Mouse (Mus musculus): Measurements from ENCODE around the gene Ugt2a3. TPM values are rescaled to one million over a fixed set of nuclear protein-coding genes. Genes with fewer than 3 reads are reported as not detected.

The Ugt2a3 gene
- not detected in 2 replicates for polyA plus RNA-seq (2012; rRNA removed)

DNA sequence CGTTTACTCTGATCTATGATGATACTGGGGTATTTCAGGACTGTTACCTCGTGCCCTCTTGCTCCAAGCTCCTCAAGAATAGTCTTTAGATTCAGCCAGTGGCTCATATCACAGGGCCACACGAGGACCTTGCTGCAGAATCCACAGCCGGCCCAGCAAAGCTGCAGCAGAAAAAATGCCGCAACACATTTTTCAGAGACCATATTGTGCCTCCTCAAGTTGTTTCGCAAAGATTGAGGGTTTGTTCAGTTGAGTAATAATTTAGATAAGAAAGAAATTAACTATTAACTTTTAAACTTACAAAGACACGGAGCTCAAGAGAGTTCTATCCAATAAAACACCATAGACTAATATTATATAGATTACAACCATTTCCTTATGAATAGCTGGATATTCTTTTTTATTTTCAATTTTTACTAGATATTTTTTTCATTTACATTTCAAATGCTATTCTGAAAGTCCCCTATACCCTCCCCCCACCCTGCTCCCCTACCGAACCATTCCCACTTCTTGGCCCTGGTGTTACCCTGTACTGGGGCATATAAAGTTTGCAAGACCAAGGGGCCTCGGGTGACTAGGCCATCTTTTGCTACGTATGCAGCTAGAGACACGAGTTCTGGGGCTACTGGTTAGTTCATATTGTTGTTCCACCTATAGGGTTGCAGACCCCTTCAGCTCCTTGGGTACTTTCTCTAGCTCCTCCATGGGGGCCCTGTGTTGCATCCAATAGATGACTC is at the start of gene Ugt2a3:
Gene Ugt2a3, minus strand, starts transcription at position 235 of the 737 bp plus-strand sequence.

Other genes starting within 250 kb of the Ugt2a3 start
- 5.6 and 7.6 TPM in 2 replicates for gene Ugt2b36, start 244.6 kb downstream of the Ugt2a3 start, polyA plus RNA-seq (2012; rRNA removed)
- gene Ugt2b5, start 196.9 kb downstream of the Ugt2a3 start, polyA plus RNA-seq (2012; rRNA removed): 3.6 and 4.5 TPM in 2 replicates
- not detected in 2 replicates for gene Ugt2b37, start 82.4 kb downstream of the Ugt2a3 start, polyA plus RNA-seq (2012; rRNA removed)
- gene Ugt2b38, start 87.0 kb upstream of the Ugt2a3 start, polyA plus RNA-seq (2012; rRNA removed): not detected in 2 replicates
- gene Ugt2a2, start 145.1 kb upstream of the Ugt2a3 start, polyA plus RNA-seq (2012; rRNA removed): not detected in 2 replicates
- gene Gm43638, start 149.6 kb upstream of the Ugt2a3 start, polyA plus RNA-seq (2012; rRNA removed): not detected in 2 replicates
- gene Ugt2a1, start 153.7 kb upstream of the Ugt2a3 start, polyA plus RNA-seq (2012; rRNA removed): not detected in 2 replicates
- gene Sult1b1, start 201.0 kb upstream of the Ugt2a3 start, polyA plus RNA-seq (2012; rRNA removed): 0.54 and 0.56 TPM in 2 replicates
- 1.2 and 1.4 TPM in 2 replicates for gene Sult1d1, start 231.8 kb upstream of the Ugt2a3 start, polyA plus RNA-seq (2012; rRNA removed)

Measured in liver, embryonic 14 days (tissue).